Comparison of ENCODE assay signal across 9 mouse cellular contexts in genomic region chr11:65631164-65631563, GRCm38 (mm10).
DNase-seq lines count a peak whose midpoint lies in the region; ATAC-seq and TF ChIP-seq lines count a peak whose summit lies in the region.
"Had no signal": no experiment of that assay in that cellular context is flagged by ENCODE, and none has a peak within 500 bp of the region (broad histone marks: within the 10 kb centered on the region; RNA-seq: fewer than 3 reads in every experiment).

No protein-coding gene starts in this region.

- no peak overlapping the region for H3K27ac ChIP-seq in gastrocnemius, adult 2 months
- no peak overlapping the region for H3K27ac ChIP-seq in midbrain, postnatal 0 days (ENCODE audit: low read depth, low read length)
- H3K27ac ChIP-seq in midbrain, embryonic 10.5 days (replicated peaks): no peak overlapping the region
- H3K27ac ChIP-seq: embryonic facial prominence, embryonic 15.5 days had no signal

- H3K4me2 ChIP-seq in midbrain, postnatal 0 days (ENCODE audit: low read depth, low read length, poor library complexity, severe bottlenecking): no peak overlapping the region
- H3K4me2 ChIP-seq: embryonic facial prominence, embryonic 15.5 days had no signal

- no peak overlapping the region for H3K4me3 ChIP-seq in gastrocnemius, adult 2 months
- no peak overlapping the region for H3K4me3 ChIP-seq in midbrain, postnatal 0 days (ENCODE audit: low read depth, low read length)
- H3K4me3 ChIP-seq in midbrain, embryonic 10.5 days: no peak overlapping the region
- H3K4me3 ChIP-seq: embryonic facial prominence, embryonic 15.5 days had no signal

- intact Hi-C loops in gastrocnemius, adult 2 months (cut with DNase I): no loop called here

- peak; percentile 47 for TF ChIP-seq CTCF in gastrocnemius, adult 2 months (IDR thresholded peaks at IDR 0.05)
- peak; percentile 79 for TF ChIP-seq CTCF in midbrain, postnatal 0 days (IDR thresholded peaks at IDR 0.05)

- no peaks in the 10 kb centered on the region for H3K36me3 ChIP-seq in midbrain, postnatal 0 days (ENCODE audit: insufficient read depth, low read length)
- no peaks in the 10 kb centered on the region for H3K36me3 ChIP-seq in midbrain, embryonic 10.5 days
- H3K36me3 ChIP-seq: embryonic facial prominence, embryonic 15.5 days had no signal

- no peak for ATAC-seq in midbrain, postnatal 0 days (ENCODE audit: low FRiP score)

- H3K4me1 ChIP-seq in midbrain, postnatal 0 days (ENCODE audit: insufficient read depth, low read length): no peaks in the 10 kb centered on the region
- H3K4me1 ChIP-seq in midbrain, embryonic 10.5 days: no peaks in the 10 kb centered on the region
- H3K4me1 ChIP-seq: embryonic facial prominence, embryonic 15.5 days had no signal

- WGBS in midbrain, postnatal 0 days: 75% methylated on average over 3 of the region's 3 CpGs
- 84% methylated on average over 3 of the region's 3 CpGs for WGBS in midbrain, embryonic 10.5 days

- H3K27me3 ChIP-seq in midbrain, postnatal 0 days (ENCODE audit: insufficient read depth, low read length): no peaks in the 10 kb centered on the region
- H3K27me3 ChIP-seq in midbrain, embryonic 10.5 days (ENCODE audit: low read depth, poor library complexity, severe bottlenecking): no peaks in the 10 kb centered on the region
- H3K27me3 ChIP-seq: embryonic facial prominence, embryonic 15.5 days had no signal

- no peak for DNase-seq in gastrocnemius, adult 2 months
- no peak for DNase-seq in gastrocnemius, adult 18-20 months (ENCODE audit: low spot score)
- peak; percentile 75 for DNase-seq in midbrain, postnatal 0 days (ENCODE audit: low spot score)
- DNase-seq in midbrain, embryonic 10.5 days (ENCODE audit: low spot score): no peak
- peak; percentile 85 to 87 for DNase-seq in cerebellum, postnatal 14 days
- peak; percentile 65 for DNase-seq in lung, postnatal 10 days
- DNase-seq in thymus, postnatal 36 days: no peak
- DNase-seq in neural tube, embryonic 10.5 days (ENCODE audit: extremely low spot score, low spot score): no peak

- H3K9ac ChIP-seq in midbrain, postnatal 0 days (replicated peaks; ENCODE audit: low read length, poor library complexity, severe bottlenecking): no peak overlapping the region
- H3K9ac ChIP-seq: embryonic facial prominence, embryonic 15.5 days had no signal

- no peaks in the 10 kb centered on the region for H3K9me3 ChIP-seq in midbrain, postnatal 0 days (ENCODE audit: low read length)
- H3K9me3 ChIP-seq in midbrain, embryonic 10.5 days (replicated peaks): no peaks in the 10 kb centered on the region
- H3K9me3 ChIP-seq: embryonic facial prominence, embryonic 15.5 days had no signal

Comparison
In these comparisons a context has a peak if more than half of its experiments do, and no peak if none do; other contexts are left out.
1. DNase-seq: peak in midbrain, postnatal 0 days (single experiment), cerebellum, postnatal 14 days (2 of 2) and lung, postnatal 10 days (single experiment); none in gastrocnemius, adult 2 months (single experiment), gastrocnemius, adult 18-20 months (single experiment), midbrain, embryonic 10.5 days (single experiment), thymus, postnatal 36 days (0 of 2) and neural tube, embryonic 10.5 days (single experiment).